Mouse (Mus musculus): Measurements from ENCODE around the gene Imp3.
A peak's percentile ranks its signal among the peaks of the same experiment; 100 is the strongest.
"Not testable (repeated sequence)": the region's sequence is repeated elsewhere in the genome, so short reads cannot be mapped to it uniquely, and the experiment has no call there.

Imp3 gene

GRCm38 (mm10) chr9:56923841-56924650 is 13.2 kb upstream of the Imp3 start:
- peak; percentile 42 for DNase-seq

DNA sequence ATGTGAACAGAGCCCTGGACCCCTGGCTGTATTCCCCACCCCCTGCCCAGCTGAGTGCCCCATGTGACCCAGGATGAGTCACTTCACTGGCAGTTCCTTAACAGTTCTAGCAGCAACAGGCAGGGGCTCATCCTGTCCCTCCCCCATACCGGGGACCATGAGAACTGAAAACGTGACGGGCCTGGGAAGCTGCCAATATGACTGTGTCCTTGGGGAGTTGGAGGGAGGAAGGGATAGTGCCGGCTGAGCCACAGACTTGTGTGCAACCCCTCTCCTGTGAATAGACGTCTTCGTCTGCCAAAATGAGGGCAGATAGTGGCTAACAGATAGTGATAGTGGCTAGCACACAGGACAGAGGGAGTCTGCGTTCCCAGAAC is 12.6 kb upstream of the Imp3 start:
- DNase-seq = peak; percentile 92

GRCm38 (mm10) chr9:56925291-56926024 is 11.8 kb upstream of the Imp3 start:
- DNase-seq = no peak

GRCm38 (mm10) chr9:56926025-56926360 is 11.3 kb upstream of the Imp3 start:
- DNase-seq = no peak

- DNase-seq = no peak
Observed at GRCm38 (mm10) chr9:56926387-56926786, 10.9 kb upstream of the Imp3 start.

GRCm38 (mm10) chr9:56927191-56928012 is 9.9 kb upstream of the Imp3 start:
- peak; percentile 76 for DNase-seq

DNA sequence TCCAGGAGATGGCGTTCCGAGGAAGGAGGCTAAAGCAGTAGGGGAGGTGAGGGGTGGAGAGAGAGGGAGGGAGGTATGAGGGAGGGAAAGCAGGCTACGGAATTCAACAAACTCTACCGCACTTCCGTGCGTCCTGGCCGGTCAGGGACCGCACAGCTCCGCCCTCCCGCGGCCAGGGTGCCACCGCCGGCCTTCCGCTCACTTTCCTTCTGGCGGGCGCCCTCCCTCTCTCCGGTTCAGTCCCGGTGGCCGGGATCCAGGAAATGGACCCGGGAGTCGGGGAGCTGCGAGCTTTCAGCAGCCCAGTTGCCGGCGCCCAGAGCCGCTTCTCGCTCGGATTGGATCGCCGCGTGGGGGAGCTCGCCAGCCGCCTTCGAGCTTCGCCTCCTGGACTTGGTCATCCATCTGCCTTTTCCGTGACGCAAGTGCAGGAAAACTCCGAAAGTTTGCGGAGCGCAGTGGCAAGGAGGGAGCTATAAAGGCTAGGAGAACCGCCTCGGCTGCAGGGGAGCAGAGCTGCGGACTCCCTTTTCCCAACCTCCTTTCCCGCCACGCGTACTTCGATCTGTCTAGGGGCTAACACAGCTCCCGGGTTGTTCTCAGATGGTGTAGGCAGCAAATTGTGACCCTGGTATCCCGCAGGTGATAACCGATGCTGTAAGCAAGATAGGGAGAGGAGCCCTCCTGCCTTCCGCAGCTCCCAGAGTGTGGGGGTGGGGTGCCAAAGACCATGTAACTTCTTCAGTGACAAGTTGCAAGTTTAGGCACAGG is 9.0 kb upstream of the Imp3 start, which contains the start of gene Snx33:
Gene Snx33, minus strand, starts transcription at position 331 of the 771 bp plus-strand sequence.
- DNase-seq = peak; percentile 96

DNA sequence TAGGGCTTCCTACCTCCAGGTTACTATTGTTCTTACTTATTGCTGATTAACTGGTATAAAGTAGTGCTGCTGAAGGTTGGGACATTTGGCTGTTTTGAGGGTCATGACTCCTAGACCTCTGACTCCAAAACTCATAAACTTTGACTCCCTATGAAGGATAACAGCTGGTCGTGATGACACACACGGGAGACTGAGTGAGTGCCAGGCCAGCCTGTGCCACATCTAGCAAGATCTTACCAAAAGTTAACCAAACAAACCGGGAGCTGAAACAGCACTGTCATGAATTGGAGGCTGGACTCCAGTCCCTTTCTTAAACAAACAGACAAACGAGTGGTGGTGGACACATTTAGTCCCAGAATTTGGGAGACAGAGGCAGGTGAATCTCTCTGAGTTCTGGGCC is 7.8 kb upstream of the Imp3 start:
- DNase-seq = no peak

- no peak for DNase-seq
Observed at GRCm38 (mm10) chr9:56930556-56930955, 6.7 kb upstream of the Imp3 start.

DNA sequence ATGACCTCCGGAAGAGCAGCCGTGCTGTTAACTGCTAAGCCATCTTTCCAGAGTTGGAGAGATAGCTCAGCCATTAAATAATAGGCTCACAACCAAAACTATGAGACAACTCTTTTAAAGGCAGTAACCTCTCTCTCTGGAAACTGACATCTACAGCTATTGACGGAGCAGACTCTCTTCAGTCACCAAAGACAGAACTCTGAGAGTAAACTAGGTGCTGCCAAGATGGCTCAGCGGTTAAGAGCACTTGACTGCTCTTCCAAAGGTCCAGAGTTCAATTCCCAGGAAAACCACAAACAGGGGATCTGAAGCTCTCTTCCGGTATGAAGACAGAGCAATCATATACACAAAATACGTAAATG is 433 bp upstream of the Imp3 start:
- no peak for DNase-seq

- DNase-seq = peak; percentile 73
Observed at GRCm38 (mm10) chr9:56938374-56938773, 1.1 kb downstream of the Imp3 start.

GRCm38 (mm10) chr9:56947481-56947880 is 10.2 kb downstream of the Imp3 start:
- peak; percentile 56 for DNase-seq

DNA sequence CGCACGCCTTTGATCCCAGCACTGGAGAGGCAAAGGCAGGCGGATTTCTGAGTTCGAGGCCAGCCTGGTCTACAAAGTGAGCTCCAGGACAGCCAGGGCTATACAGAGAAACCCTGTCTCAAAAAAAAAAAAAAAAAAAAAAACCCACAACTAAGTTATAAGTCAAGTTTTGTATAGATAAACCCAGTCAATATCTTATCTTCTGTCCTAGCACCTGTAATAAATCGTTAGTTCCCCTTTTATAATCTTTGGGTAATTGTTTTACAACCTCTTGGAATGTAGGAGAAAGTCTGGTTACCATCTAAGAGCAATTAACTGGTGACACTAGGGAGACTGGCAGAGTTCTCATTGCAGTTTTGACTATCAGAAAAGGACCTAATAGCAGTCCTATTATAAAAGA is 11.4 kb downstream of the Imp3 start:
- DNase-seq = not testable (repeated sequence)

DNA sequence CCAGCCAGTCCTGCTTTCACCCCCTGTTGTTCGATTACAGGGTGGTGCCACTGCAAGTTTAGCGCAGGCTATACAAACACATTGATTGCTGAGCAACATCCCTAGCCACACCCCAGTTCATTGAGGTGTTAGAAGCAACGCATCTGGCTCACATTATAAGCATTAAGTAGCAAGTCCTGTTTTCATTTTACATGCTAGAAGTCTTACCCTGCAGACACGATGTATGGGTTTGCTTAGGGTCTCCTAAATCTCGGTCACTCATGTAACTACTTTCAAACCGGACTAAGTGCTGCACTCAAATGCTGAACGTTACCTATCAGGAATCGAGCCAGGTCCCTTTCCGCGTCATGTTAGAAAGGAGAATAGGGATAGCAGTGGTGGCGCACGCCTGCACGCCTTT is 12.5 kb downstream of the Imp3 start:
- DNase-seq = no peak

- DNase-seq = peak; percentile 99
Observed at GRCm38 (mm10) chr9:56950414-56951400, 13.4 kb downstream of the Imp3 start, which contains the start of gene Snupn. TSS of gene Snupn (plus strand) at chr9:56950878.

DNA sequence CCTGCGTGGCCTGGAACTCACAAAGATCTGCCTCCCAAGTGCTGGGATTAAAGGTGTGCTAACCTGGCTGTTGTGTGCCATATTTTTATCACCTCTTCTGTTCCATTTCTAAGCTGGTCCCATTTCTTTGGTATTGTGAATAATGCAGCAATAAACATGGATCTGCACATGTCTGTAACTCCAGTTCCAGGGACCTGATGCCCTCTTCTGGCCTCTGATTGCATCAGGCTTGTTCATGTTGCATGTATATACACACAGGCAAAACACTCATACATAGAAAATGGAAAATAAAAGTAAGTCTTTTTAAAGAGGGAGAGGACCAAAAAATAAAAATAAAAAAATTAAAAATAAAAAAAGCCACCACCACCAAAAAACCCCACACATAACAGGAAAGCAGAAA is 16.3 kb downstream of the Imp3 start:
- DNase-seq = no peak

- no peak for DNase-seq
Observed at GRCm38 (mm10) chr9:56956966-56957675, 19.8 kb downstream of the Imp3 start.

DNA sequence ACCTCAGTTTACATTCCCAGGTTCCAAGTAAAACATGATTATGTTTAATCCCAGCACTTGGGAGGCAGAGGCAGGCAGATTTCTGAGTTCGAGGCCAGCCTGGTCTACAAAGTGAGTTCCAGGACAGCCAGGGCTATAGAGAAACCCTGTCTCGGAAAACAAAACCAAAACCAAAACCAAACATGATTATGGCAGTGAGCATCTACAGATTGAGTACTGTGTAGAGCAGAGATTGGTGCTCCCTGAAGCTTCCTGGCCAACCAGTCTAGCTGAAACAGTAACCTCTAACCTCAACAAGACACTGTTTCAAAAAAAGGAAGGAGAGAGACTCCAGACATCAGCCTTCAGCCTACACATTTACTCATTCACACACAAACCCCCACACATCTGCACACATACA is 21.4 kb downstream of the Imp3 start:
- no peak for DNase-seq

DNA sequence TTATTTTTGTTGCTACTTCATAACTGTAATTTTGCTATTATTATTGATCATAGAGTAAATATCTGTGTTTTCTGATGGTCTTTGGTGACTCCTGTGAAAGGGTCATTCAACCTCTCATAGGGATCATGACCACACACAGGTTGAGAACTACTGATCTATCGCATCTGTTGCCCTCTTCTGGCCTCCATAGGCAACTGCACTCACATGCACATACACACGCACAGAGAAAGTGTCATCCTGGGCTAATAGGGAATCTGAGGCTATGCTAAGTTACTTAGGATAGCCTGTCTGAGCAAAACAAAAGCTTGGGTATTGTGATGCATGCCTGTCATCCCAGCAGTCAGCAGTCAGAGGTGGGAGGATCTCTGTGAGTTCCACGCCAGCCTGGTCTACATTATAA is 24.3 kb downstream of the Imp3 start:
- DNase-seq = no peak

DNA sequence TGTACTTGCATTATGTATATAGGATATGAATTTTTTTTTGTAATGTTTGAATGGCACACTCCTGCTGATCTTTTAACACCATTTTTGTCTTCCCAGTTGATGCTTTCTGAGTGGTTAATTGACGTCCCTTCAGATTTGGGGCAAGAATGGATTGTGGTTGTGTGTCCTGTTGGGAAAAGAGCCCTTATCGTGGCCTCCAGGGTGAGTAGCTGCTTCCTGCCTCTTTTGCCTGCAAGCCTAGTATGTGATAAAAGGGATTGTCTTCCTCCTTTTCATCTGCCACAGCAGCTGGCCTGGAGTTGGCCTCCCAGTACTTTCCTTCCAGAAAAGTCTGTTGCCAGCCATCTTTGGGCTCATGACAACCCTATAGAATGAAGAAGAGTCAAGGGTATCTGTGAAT is 32.9 kb downstream of the Imp3 start:
- no peak for DNase-seq

Measured in lung, postnatal 36 days (tissue).